Mouse (Mus musculus) naive thymus-derived CD4-positive, alpha-beta T cell, adult 2 months (primary cell): Measurements from ENCODE around the gene Iqcf3.

Source experiments
- DNase-seq: peaks from one replicate; pipeline ENCODE4 v3.0.0-alpha.2; 2011; ENCODE audit warnings: low read depth

The Iqcf3 gene

GRCm38 (mm10) chr9:106453271-106454070 is 108.0 kb downstream of the Iqcf3 start, which contains the start of gene Pcbp4:
TSS of gene Pcbp4 (plus strand) at chr9:106453291.
- DNase-seq: peak; percentile 64
